In the genomic region with DNA sequence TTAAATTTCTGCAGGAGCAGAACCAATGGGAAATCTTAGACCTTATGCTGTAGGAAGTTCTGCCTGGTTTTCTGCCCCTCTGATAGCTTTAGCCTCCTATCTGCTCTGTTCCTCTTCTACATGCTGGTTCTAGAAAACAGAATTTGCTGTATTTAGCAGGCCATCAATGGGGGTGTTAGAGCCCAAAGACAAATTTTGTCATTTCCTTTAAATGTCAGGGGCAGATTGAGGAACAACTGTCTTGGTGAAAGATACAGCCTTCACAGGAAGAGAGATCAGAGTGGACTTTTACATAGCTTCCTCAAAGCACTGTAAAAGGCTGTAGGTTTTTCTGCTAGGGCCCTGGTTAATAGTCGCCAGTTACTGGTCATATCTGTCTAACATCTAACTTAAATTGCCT, we compare ENCODE assay signal across 13 mouse cellular contexts.
"Had no signal": no experiment of that assay in that cellular context is flagged by ENCODE, and none has a peak within 500 bp of the region (broad histone marks: within the 10 kb centered on the region; RNA-seq: fewer than 3 reads in every experiment).

No protein-coding gene starts in this region.

- H3K4me3 ChIP-seq: limb, embryonic 12.5 days; liver, embryonic 13.5 days; midbrain, embryonic 10.5 days; neural tube, embryonic 12.5 days had no signal

- ATAC-seq: intestine, postnatal 0 days; liver, postnatal 0 days had no signal

- DNase-seq: kidney, adult 8-10 months; kidney, postnatal 25 days; layer of hippocampus, adult 9-11 months; liver; liver, embryonic 13.5 days; liver, postnatal 0 days; midbrain, embryonic 14.5 days; retina, postnatal 1 day; thymus, postnatal 4 days had no signal

- H3K4me1 ChIP-seq: limb, embryonic 12.5 days; liver, embryonic 13.5 days; midbrain, embryonic 10.5 days; neural tube, embryonic 12.5 days had no signal
